Mouse (Mus musculus): ENCODE measurements around the gene Liph.

- TF ChIP-seq CTCF (IDR thresholded peaks at IDR 0.05; ENCODE audit: low read depth) (no peak), EP300 (IDR thresholded peaks at IDR 0.05; ENCODE audit: low read depth) (no peak)
Measured at GRCm38 (mm10) chr16:21999941-22000690, 4.7 kb upstream of the Liph start.

Data from liver, embryonic 14.5 days (tissue).